Comparison of ENCODE assay signal across 8 mouse cellular contexts in genomic region chr17:4994504-4994812, GRCm38 (mm10). TPM values are rescaled to one million over a fixed set of nuclear protein-coding genes. Genes with fewer than 3 reads are reported as not detected.
DNase-seq lines count a peak whose midpoint lies in the region; ATAC-seq and TF ChIP-seq lines count a peak whose summit lies in the region.

No protein-coding gene starts in this region.

- no peaks in the 10 kb centered on the region for H3K9me3 ChIP-seq in limb, embryonic 15.5 days

- peak overlapping the region; percentile 100 for H3K9ac ChIP-seq in heart, adult 2 months (ENCODE audit: low read depth, low read length)
- H3K9ac ChIP-seq in limb, embryonic 15.5 days: peak overlapping the region; percentile 98

- H3K36me3 ChIP-seq in heart, adult 2 months (ENCODE audit: control insufficient read depth, insufficient read depth, low read length): peaks cover 8% of the 10 kb centered on the region
- H3K36me3 ChIP-seq in limb, embryonic 15.5 days: no peaks in the 10 kb centered on the region

- DNase-seq in heart, adult 2 months: no peak
- no peak for DNase-seq in heart, adult 9 months (ENCODE audit: low spot score in 2 of 2)
- peak; percentile 48 for DNase-seq in urinary bladder, postnatal 25 days (ENCODE audit: low spot score)
- DNase-seq in urinary bladder, adult 18-20 months (ENCODE audit: low spot score in 2 of 2): no peak
- DNase-seq in testis, postnatal 10 days (ENCODE audit: low spot score): peak; percentile 76
- DNase-seq in B cell, adult 2 months: no peak
- no peak for DNase-seq in left cerebral cortex, adult 18-20 months (ENCODE audit: low spot score in 2 of 2)

- H3K27ac ChIP-seq in heart, adult 2 months: peak overlapping the region; percentile 97
- H3K27ac ChIP-seq in limb, embryonic 15.5 days: peak overlapping the region; percentile 100

- intact Hi-C loops in heart, adult 2 months (cut with DNase I): no loop called here

- H3K4me1 ChIP-seq in heart, adult 2 months (ENCODE audit: control insufficient read depth, insufficient read depth, low read length): peaks cover 1% of the 10 kb centered on the region
- peaks cover 12% of the 10 kb centered on the region; the same call in 1 of the 2 replicates for H3K4me1 ChIP-seq in limb, embryonic 15.5 days

- 8% methylated on average over 55 of the region's 55 CpGs for WGBS in heart, adult 2 months
- 0% methylated on average over 41 of the region's 55 CpGs for WGBS in limb, embryonic 15.5 days

- no peaks in the 10 kb centered on the region; the same call in 1 of the 2 replicates for H3K79me2 ChIP-seq in heart, adult 2 months (replicated peaks; ENCODE audit: control insufficient read depth, insufficient read depth, low read length)

- no peaks in the 10 kb centered on the region for H3K27me3 ChIP-seq in heart, adult 2 months (ENCODE audit: control insufficient read depth, insufficient read depth, low read length)
- no peaks in the 10 kb centered on the region for H3K27me3 ChIP-seq in limb, embryonic 15.5 days

- no peak for TF ChIP-seq POLR2A in heart, adult 2 months (IDR thresholded peaks at IDR 0.05; ENCODE audit: insufficient read depth, low read depth, low read length)

- no peak for TF ChIP-seq EP300 in heart, adult 2 months (IDR thresholded peaks at IDR 0.05; ENCODE audit: insufficient read depth, low read depth, low read length)

- H3K4me2 ChIP-seq in limb, embryonic 15.5 days: peak overlapping the region; percentile 50

- peak overlapping the region; percentile 74 for H3K4me3 ChIP-seq in heart, adult 2 months
- peak overlapping the region; percentile 94 for H3K4me3 ChIP-seq in limb, embryonic 15.5 days

- no peak for TF ChIP-seq CTCF in heart, adult 2 months (IDR thresholded peaks at IDR 0.05)

- peak; percentile 56 for ATAC-seq in limb, embryonic 15.5 days (ENCODE audit: insufficient number of reproducible peaks, low FRiP score, low TSS enrichment, low read depth)

RNA-seq across cellular contexts. Expression of gene Arid1b, which starts 0.3 kb away (rescaled TPM):
- total RNA-seq in heart, adult 2 months (2021): 10 to 100 TPM; 26.8 to 27.8 TPM
- 11.1 and 11.8 TPM in 2 replicates for polyA plus RNA-seq in heart, adult 2 months (2012; rRNA removed)
- 11.0 and 11.4 TPM in 2 replicates for polyA plus RNA-seq in limb, embryonic 15.5 days (2015; fragmentation: Nextera tagmentation; extraction: Ambion mirVana)
- total RNA-seq in left cerebral cortex, adult 18-20 months (2021): 10 to 100 TPM; 72.6 to 72.7 TPM

Comparison
In these comparisons a context has a peak if more than half of its experiments do, and no peak if none do; other contexts are left out.
1. DNase-seq: peak in urinary bladder, postnatal 25 days (single experiment) and testis, postnatal 10 days (single experiment); none in heart, adult 2 months (0 of 2), heart, adult 9 months (0 of 2), urinary bladder, adult 18-20 months (0 of 2), B cell, adult 2 months (0 of 2) and left cerebral cortex, adult 18-20 months (0 of 2).